ENCODE assay signal across 28 mouse cellular contexts in genomic region chr10:18340930-18341329, GRCm38 (mm10). TPM values are rescaled to one million over a fixed set of nuclear protein-coding genes. Genes with fewer than 3 reads are reported as not detected.
DNase-seq lines count a peak whose midpoint lies in the region; ATAC-seq and TF ChIP-seq lines count a peak whose summit lies in the region.
"Had no signal": no experiment of that assay in that cellular context is flagged by ENCODE, and none has a peak within 500 bp of the region (broad histone marks: within the 10 kb centered on the region; RNA-seq: fewer than 3 reads in every experiment).

No protein-coding gene starts in this region.

- TF ChIP-seq CTCF in midbrain, postnatal 0 days (IDR thresholded peaks at IDR 0.05), result no peak

- H3K9ac ChIP-seq in forebrain, embryonic 15.5 days (replicated peaks), result no peak overlapping the region
- H3K9ac ChIP-seq in hindbrain, embryonic 15.5 days, result no peak overlapping the region
- no peak overlapping the region for H3K9ac ChIP-seq in hindbrain, embryonic 16.5 days (ENCODE audit: low read depth, low read length)
- H3K9ac ChIP-seq in midbrain, embryonic 11.5 days (ENCODE audit: low read length), result no peak overlapping the region
- H3K9ac ChIP-seq in midbrain, postnatal 0 days (replicated peaks; ENCODE audit: low read length, poor library complexity, severe bottlenecking), result no peak overlapping the region
- H3K9ac ChIP-seq: heart, embryonic 15.5 days; intestine, embryonic 15.5 days; lung, embryonic 15.5 days; midbrain, embryonic 13.5 days had no signal

- no peak for DNase-seq in forebrain, embryonic 10.5 days (ENCODE audit: extremely low spot score, low spot score)
- DNase-seq in midbrain, embryonic 11.5 days (ENCODE audit: low spot score, missing footprints), result no peak
- no peak for DNase-seq in midbrain, postnatal 0 days (ENCODE audit: low spot score)
- DNase-seq in gastrocnemius, postnatal 4 days (ENCODE audit: low spot score in 2 of 2), result no peak
- DNase-seq: adrenal gland, postnatal 10 days; cerebellum, adult 8-10 months; cerebellum, postnatal 25 days; gastrocnemius, postnatal 14 days; heart, adult 11 months; kidney, adult 8-10 months; kidney, postnatal 4 days; right cerebral cortex, postnatal 4 days; thymus, adult 18-20 months; thymus, postnatal 25 days had no signal

- 0 out of 2 replicates have a peak, but pooled peaks cover 3% of the 10 kb centered on the region for H3K36me3 ChIP-seq in forebrain, embryonic 10.5 days (replicated peaks)
- no peaks in the 10 kb centered on the region for H3K36me3 ChIP-seq in forebrain, embryonic 15.5 days
- H3K36me3 ChIP-seq in hindbrain, embryonic 15.5 days, result no peaks in the 10 kb centered on the region
- H3K36me3 ChIP-seq in hindbrain, embryonic 16.5 days (ENCODE audit: control insufficient read depth, insufficient read depth, low read length), result no peaks in the 10 kb centered on the region
- H3K36me3 ChIP-seq in midbrain, embryonic 11.5 days (ENCODE audit: control insufficient read depth, insufficient read depth, low read length), result no peaks in the 10 kb centered on the region
- H3K36me3 ChIP-seq in midbrain, postnatal 0 days (ENCODE audit: insufficient read depth, low read length), result no peaks in the 10 kb centered on the region
- H3K36me3 ChIP-seq: heart, embryonic 10.5 days; heart, embryonic 15.5 days; intestine, embryonic 15.5 days; limb, embryonic 13.5 days; lung, embryonic 15.5 days; midbrain, embryonic 13.5 days had no signal

- no peaks in the 10 kb centered on the region for H3K9me3 ChIP-seq in forebrain, embryonic 10.5 days
- no peaks in the 10 kb centered on the region for H3K9me3 ChIP-seq in forebrain, embryonic 15.5 days
- H3K9me3 ChIP-seq in hindbrain, embryonic 15.5 days, result no peaks in the 10 kb centered on the region
- no peaks in the 10 kb centered on the region for H3K9me3 ChIP-seq in hindbrain, embryonic 16.5 days (ENCODE audit: control insufficient read depth, low read length)
- H3K9me3 ChIP-seq in midbrain, embryonic 11.5 days (ENCODE audit: control insufficient read depth, low read length), result no peaks in the 10 kb centered on the region
- no peaks in the 10 kb centered on the region for H3K9me3 ChIP-seq in midbrain, postnatal 0 days (ENCODE audit: low read length)
- H3K9me3 ChIP-seq: heart, embryonic 10.5 days; heart, embryonic 15.5 days; intestine, embryonic 15.5 days; limb, embryonic 13.5 days; lung, embryonic 15.5 days; midbrain, embryonic 13.5 days had no signal

- peak overlapping the region; percentile 20; the same call in 1 of the 2 replicates for H3K27ac ChIP-seq in forebrain, embryonic 10.5 days
- no peak overlapping the region for H3K27ac ChIP-seq in forebrain, embryonic 15.5 days (replicated peaks)
- H3K27ac ChIP-seq in hindbrain, embryonic 15.5 days (replicated peaks), result no peak overlapping the region
- no peak overlapping the region for H3K27ac ChIP-seq in hindbrain, embryonic 16.5 days (ENCODE audit: low read depth, low read length)
- H3K27ac ChIP-seq in midbrain, embryonic 11.5 days (ENCODE audit: low read depth, low read length), result no peak overlapping the region
- no peak overlapping the region for H3K27ac ChIP-seq in midbrain, postnatal 0 days (ENCODE audit: low read depth, low read length)
- H3K27ac ChIP-seq: heart, embryonic 10.5 days; heart, embryonic 15.5 days; hindbrain, postnatal 0 days; intestine, embryonic 15.5 days; limb, embryonic 13.5 days; lung, embryonic 15.5 days; midbrain, embryonic 13.5 days; stomach, postnatal 0 days had no signal

- H3K27me3 ChIP-seq in forebrain, embryonic 10.5 days (ENCODE audit: poor library complexity, severe bottlenecking), result no peaks in the 10 kb centered on the region
- no peaks in the 10 kb centered on the region for H3K27me3 ChIP-seq in forebrain, embryonic 15.5 days
- no peaks in the 10 kb centered on the region for H3K27me3 ChIP-seq in hindbrain, embryonic 15.5 days
- no peaks in the 10 kb centered on the region for H3K27me3 ChIP-seq in hindbrain, embryonic 16.5 days (replicated peaks; ENCODE audit: control insufficient read depth, insufficient read depth, low read length)
- H3K27me3 ChIP-seq in midbrain, embryonic 11.5 days (ENCODE audit: control insufficient read depth, insufficient read depth, low read length), result no peaks in the 10 kb centered on the region
- no peaks in the 10 kb centered on the region for H3K27me3 ChIP-seq in midbrain, postnatal 0 days (ENCODE audit: insufficient read depth, low read length)
- H3K27me3 ChIP-seq: heart, embryonic 15.5 days; intestine, embryonic 15.5 days; limb, embryonic 13.5 days; lung, embryonic 15.5 days; Patski had no signal

- no peak for ATAC-seq in forebrain, embryonic 15.5 days (replicated peaks)
- 0 out of 2 replicates have a peak, but pooled peaks have one; percentile 30 for ATAC-seq in hindbrain, embryonic 15.5 days (ENCODE audit: low FRiP score, low read depth)
- no peak for ATAC-seq in hindbrain, embryonic 16.5 days
- ATAC-seq in midbrain, embryonic 11.5 days (ENCODE audit: low FRiP score), result peak; percentile 63
- ATAC-seq in midbrain, postnatal 0 days (ENCODE audit: low FRiP score), result no peak
- ATAC-seq: intestine, embryonic 15.5 days; midbrain, embryonic 13.5 days; Patski had no signal

- no peak overlapping the region for H3K4me3 ChIP-seq in forebrain, embryonic 10.5 days
- H3K4me3 ChIP-seq in forebrain, embryonic 15.5 days, result no peak overlapping the region
- H3K4me3 ChIP-seq in hindbrain, embryonic 15.5 days, result no peak overlapping the region
- no peak overlapping the region for H3K4me3 ChIP-seq in hindbrain, embryonic 16.5 days (ENCODE audit: low read length)
- no peak overlapping the region for H3K4me3 ChIP-seq in midbrain, embryonic 11.5 days (ENCODE audit: low read depth, low read length)
- no peak overlapping the region for H3K4me3 ChIP-seq in midbrain, postnatal 0 days (ENCODE audit: low read depth, low read length)
- H3K4me3 ChIP-seq: heart, embryonic 10.5 days; heart, embryonic 15.5 days; intestine, embryonic 15.5 days; lung, embryonic 15.5 days; midbrain, embryonic 13.5 days had no signal

- WGBS in forebrain, embryonic 10.5 days, result 91% methylated on average over 1 of the region's 1 CpGs
- 96% methylated on average over 1 of the region's 1 CpGs for WGBS in forebrain, embryonic 15.5 days
- WGBS in hindbrain, embryonic 15.5 days, result 95% methylated on average over 1 of the region's 1 CpGs
- 100% methylated on average over 1 of the region's 1 CpGs for WGBS in hindbrain, embryonic 16.5 days
- WGBS in midbrain, embryonic 11.5 days, result 80% methylated on average over 1 of the region's 1 CpGs
- WGBS in midbrain, postnatal 0 days, result 100% methylated on average over 1 of the region's 1 CpGs

- H3K4me2 ChIP-seq in forebrain, embryonic 15.5 days (replicated peaks), result no peak overlapping the region
- H3K4me2 ChIP-seq in hindbrain, embryonic 15.5 days, result no peak overlapping the region
- no peak overlapping the region for H3K4me2 ChIP-seq in hindbrain, embryonic 16.5 days (ENCODE audit: low read length)
- H3K4me2 ChIP-seq in midbrain, embryonic 11.5 days, result no peak overlapping the region
- H3K4me2 ChIP-seq in midbrain, postnatal 0 days (ENCODE audit: low read depth, low read length, poor library complexity, severe bottlenecking), result no peak overlapping the region
- H3K4me2 ChIP-seq: heart, embryonic 15.5 days; liver, embryonic 11.5 days; lung, embryonic 15.5 days; midbrain, embryonic 13.5 days had no signal

- H3K4me1 ChIP-seq in forebrain, embryonic 10.5 days, result peaks cover 53% of the 10 kb centered on the region
- no peaks in the 10 kb centered on the region for H3K4me1 ChIP-seq in forebrain, embryonic 15.5 days
- H3K4me1 ChIP-seq in hindbrain, embryonic 15.5 days (replicated peaks), result no peaks in the 10 kb centered on the region
- H3K4me1 ChIP-seq in hindbrain, embryonic 16.5 days (ENCODE audit: control insufficient read depth, insufficient read depth, low read depth, low read length), result no peaks in the 10 kb centered on the region; the same call in 1 of the 2 replicates
- H3K4me1 ChIP-seq in midbrain, embryonic 11.5 days (ENCODE audit: control insufficient read depth, insufficient read depth, low read length), result peaks cover 9% of the 10 kb centered on the region; the same call in 1 of the 2 replicates
- no peaks in the 10 kb centered on the region; the same call in 1 of the 2 replicates for H3K4me1 ChIP-seq in midbrain, postnatal 0 days (ENCODE audit: insufficient read depth, low read length)
- H3K4me1 ChIP-seq: heart, embryonic 15.5 days; intestine, embryonic 15.5 days; midbrain, embryonic 13.5 days had no signal

RNA-seq across cellular contexts. Expression of gene Nhsl1, which starts 22.1 kb away (rescaled TPM):
- polyA plus RNA-seq in forebrain, embryonic 10.5 days (2016; fragmentation: Nextera tagmentation; extraction: Ambion mirVana), result 11.4 and 11.6 TPM in 2 replicates
- 16.6 and 17.9 TPM in 2 replicates for polyA plus RNA-seq in forebrain, embryonic 15.5 days (2015; fragmentation: Nextera tagmentation; extraction: Ambion mirVana)
- polyA plus RNA-seq in hindbrain, embryonic 15.5 days (2015; fragmentation: Nextera tagmentation; extraction: Ambion mirVana), result 15.0 and 15.6 TPM in 2 replicates
- 12.8 and 14.4 TPM in 2 replicates for polyA plus RNA-seq in hindbrain, embryonic 16.5 days (2015; fragmentation: Nextera tagmentation; extraction: Ambion mirVana)
- polyA plus RNA-seq in midbrain, embryonic 11.5 days (2014; fragmentation: Nextera tagmentation; extraction: Ambion mirVana), result 14.6 and 15.3 TPM in 2 replicates
- 16.0 and 18.0 TPM in 2 replicates for total RNA-seq in midbrain, postnatal 0 days (2014; rRNA removed)
- polyA plus RNA-seq in midbrain, postnatal 0 days (2015; fragmentation: Nextera tagmentation; extraction: Ambion mirVana), result 6.7 and 7.2 TPM in 2 replicates
- total RNA-seq in gastrocnemius, postnatal 4 days (2021), result 10 to 100 TPM; 22.0 to 24.3 TPM
- total RNA-seq: MEL had no signal

Comparison
In these comparisons a context has a peak if more than half of its experiments do, and no peak if none do; other contexts are left out.
1. ATAC-seq: peak in hindbrain, embryonic 15.5 days (single experiment) and midbrain, embryonic 11.5 days (single experiment); none in forebrain, embryonic 15.5 days (single experiment), hindbrain, embryonic 16.5 days (single experiment) and midbrain, postnatal 0 days (single experiment).